Mouse (Mus musculus) heart, postnatal 4 days (tissue): ENCODE results near the gene Usp3. TPM values are rescaled to one million over a fixed set of nuclear protein-coding genes. Genes with fewer than 3 reads are reported as not detected.

ENCODE experiments used
- DNase-seq: peaks from one replicate; pipeline ENCODE4 v3.0.0; 2021
- total RNA-seq, 2 experiments: library from RNA; stranded (reverse); gene quantifications; 2 replicates each; pipeline ENCODE4 v1.2.3; 2021

The Usp3 gene
- total RNA-seq: 10 to 100 TPM; 45.8 to 48.5 TPM

GRCm38 (mm10) chr9:66592708-66593612, at the start of gene Usp3:
Gene Usp3, minus strand, starts transcription at chr9:66593142.
- DNase-seq: peak; percentile 98

- DNase-seq: no peak
Observed at GRCm38 (mm10) chr9:66640491-66640890, 47.5 kb upstream of the Usp3 start.

- no peak for DNase-seq
Observed at GRCm38 (mm10) chr9:66639626-66640025, 46.7 kb upstream of the Usp3 start.

- no peak for DNase-seq
Observed at GRCm38 (mm10) chr9:66632441-66632840, 39.5 kb upstream of the Usp3 start.

DNA sequence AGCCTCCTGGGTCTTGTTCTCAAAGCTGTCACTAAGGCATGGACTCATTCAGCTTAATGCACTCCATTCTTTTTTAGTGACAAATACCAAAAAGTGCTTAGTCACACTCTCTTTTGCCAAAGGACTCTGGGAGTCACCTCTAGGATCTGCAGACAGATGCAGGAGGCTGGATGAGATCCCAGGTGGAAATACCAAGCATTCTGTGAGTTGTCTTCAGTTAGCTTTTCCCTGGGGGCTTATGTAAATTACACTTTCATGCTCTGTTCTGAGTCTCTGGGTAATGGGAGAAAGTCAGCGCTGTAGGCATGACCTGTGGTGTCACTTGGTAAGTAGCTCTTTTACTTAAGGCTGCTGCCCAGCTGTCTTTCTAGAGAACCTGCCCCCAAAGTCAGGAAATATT, 38.0 kb upstream of the Usp3 start:
- DNase-seq: no peak

GRCm38 (mm10) chr9:66626661-66627060, 33.7 kb upstream of the Usp3 start:
- no peak for DNase-seq

GRCm38 (mm10) chr9:66625974-66626530, 33.1 kb upstream of the Usp3 start:
- no peak for DNase-seq

GRCm38 (mm10) chr9:66624873-66625272, 31.9 kb upstream of the Usp3 start:
- DNase-seq: no peak

DNA sequence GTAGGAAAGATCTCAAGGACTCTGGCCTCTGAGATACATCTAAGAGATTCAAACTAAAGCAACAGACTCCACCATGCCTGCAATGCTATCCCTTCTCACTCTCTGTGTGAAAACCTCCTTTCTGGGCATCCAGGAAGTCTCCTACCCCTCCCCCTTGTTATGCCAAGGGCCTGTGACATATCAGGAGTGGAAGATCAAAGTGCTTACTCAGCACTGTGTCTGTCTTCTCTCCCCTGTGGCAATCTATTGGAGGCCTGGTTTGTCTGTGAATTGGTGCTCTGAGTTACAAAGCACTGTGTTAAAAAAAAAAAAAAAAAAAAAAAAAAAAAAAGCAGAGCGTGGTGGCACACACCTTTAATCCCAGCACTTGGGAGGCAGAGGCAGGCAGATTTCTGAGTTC, 30.7 kb upstream of the Usp3 start:
- no peak for DNase-seq

GRCm38 (mm10) chr9:66620581-66620981, 27.6 kb upstream of the Usp3 start:
- peak; percentile 79 for DNase-seq

GRCm38 (mm10) chr9:66620055-66620454, 27.1 kb upstream of the Usp3 start:
- DNase-seq: no peak

GRCm38 (mm10) chr9:66617812-66618211, 24.9 kb upstream of the Usp3 start:
- no peak for DNase-seq

- DNase-seq: no peak
Observed at GRCm38 (mm10) chr9:66616858-66617257, 23.9 kb upstream of the Usp3 start.

GRCm38 (mm10) chr9:66615141-66615540, 22.2 kb upstream of the Usp3 start:
- DNase-seq: no peak

- DNase-seq: no peak
Observed at GRCm38 (mm10) chr9:66614547-66614946, 21.6 kb upstream of the Usp3 start.

- DNase-seq: no peak
Observed at GRCm38 (mm10) chr9:66613667-66614066, 20.7 kb upstream of the Usp3 start.

DNA sequence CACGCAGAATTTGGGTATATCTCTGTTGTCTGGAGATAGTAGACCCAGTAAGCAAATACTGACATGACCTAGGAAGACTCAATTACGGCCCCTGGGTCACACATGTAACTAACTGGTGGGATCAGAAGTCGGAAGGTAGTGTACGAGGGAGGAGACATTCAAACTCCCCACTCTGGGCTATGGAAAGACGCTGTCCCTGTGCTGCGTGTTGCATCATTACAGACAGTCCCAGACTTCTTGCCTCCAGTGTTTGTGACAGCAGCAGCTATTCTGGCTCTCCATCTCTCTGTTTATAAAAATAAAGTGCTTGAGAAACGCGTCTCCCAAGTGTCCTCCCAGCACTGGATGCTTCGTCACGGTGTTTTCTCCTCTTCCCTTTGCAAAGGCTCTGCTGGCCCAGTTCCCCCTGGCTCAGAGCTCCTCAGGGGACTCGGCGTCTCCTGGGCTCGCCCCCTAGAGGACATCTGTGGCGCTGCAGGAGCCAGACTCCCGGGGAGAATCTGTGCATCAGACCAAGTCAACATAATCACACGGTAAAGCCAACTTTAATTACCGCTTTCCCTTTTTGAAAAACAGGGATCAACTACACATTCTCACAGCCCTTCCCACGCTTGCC, 18.6 kb upstream of the Usp3 start:
- DNase-seq: peak; percentile 94

- no peak for DNase-seq
Observed at GRCm38 (mm10) chr9:66608817-66609345, 15.9 kb upstream of the Usp3 start.

DNA sequence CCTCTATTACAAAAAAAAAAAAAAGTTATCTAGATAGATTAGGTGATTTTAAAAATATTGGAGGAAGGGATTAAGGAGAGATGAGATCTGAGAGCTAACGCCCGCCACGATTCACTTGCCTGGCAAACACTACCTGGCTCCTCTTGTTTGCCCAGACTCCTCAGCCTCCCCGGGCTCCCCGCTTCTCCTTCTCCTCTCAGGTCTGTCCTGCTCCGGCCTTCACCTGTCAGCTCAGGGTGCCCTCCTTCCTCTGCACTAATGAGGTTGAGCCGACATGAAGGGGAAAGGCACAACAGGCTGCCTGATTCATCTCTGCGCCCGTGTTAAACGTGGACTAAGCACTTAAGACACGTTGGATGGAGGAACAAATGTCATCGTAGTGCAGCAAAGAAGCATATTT, 13.9 kb upstream of the Usp3 start:
- DNase-seq: no peak

DNA sequence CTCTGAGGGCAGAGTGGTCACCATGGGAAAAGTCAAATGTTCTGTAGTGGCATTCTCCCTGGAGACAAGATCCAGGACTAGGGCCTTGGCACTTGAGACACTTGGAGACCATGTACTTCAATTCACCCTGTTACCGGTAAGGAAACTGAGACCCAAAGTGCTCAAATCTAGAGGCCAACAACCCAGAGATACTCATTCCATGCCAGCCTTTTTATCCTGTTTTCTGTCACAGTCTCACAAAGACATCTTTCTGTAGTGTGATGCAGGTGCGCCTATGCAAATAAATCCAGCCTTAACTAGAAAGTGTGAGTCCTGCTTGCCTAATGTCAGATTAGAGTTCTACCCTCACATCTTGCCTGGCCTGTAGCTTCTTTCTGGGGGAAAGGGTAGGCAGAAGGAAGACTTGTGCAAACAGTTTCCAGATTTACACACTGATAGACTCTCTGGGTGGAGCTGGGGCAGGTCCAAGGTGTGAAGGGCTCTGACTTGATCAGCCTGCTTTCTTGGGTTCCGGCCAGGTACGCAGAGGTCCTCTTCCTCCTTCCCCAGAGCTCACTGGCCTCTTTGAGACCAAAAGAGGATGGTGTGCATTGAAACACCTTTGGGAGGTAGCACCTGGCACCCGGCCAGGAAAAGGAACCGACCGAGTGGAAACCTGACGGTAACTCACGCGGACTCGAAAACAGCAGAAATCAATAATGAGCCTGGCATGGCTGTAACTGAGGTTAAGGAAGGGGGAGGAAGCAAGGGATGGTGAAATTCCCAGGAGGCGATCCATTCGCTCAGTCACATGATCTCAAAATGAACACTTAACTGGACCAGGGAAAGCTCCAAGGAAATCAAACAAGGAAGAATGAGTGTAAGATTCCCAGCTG, 13.2 kb upstream of the Usp3 start:
- no peak for DNase-seq

GRCm38 (mm10) chr9:66604349-66605206, 11.6 kb upstream of the Usp3 start:
- no peak for DNase-seq
